Mouse (Mus musculus) C2C12 (cell line): Measurements from ENCODE around the gene Tnrc18. TPM values are rescaled to one million over a fixed set of nuclear protein-coding genes. Genes with fewer than 3 reads are reported as not detected.
A peak's percentile ranks its signal among the peaks of the same experiment; 100 is the strongest.

Source experiments
- H3K27me3 ChIP-seq: one replicate; pipeline ENCODE4 v1.6.1; 2011; ENCODE audit not compliant: control insufficient read depth, insufficient read depth, insufficient read length
- H3K36me3 ChIP-seq: one replicate; pipeline ENCODE4 v1.6.1; 2011; ENCODE audit not compliant: control insufficient read depth, insufficient read depth
- H3K4me3 ChIP-seq: one replicate; pipeline ENCODE4 v1.5.1; 2011; ENCODE audit warnings: mild to moderate bottlenecking, control low read depth; ENCODE audit not compliant: poor library complexity, insufficient read depth, severe bottlenecking
- H3K79me2 ChIP-seq: one replicate; pipeline ENCODE4 v1.6.1; 2011; ENCODE audit not compliant: control insufficient read depth, insufficient read depth
- H3K79me3 ChIP-seq: one replicate; pipeline ENCODE4 v1.6.1; 2011; ENCODE audit warnings: low read depth, control low read depth
- H3ac ChIP-seq: one replicate; pipeline ENCODE3; 2011; ENCODE audit warnings: low read depth; ENCODE audit not compliant: control insufficient read depth, insufficient read length
- CEBPB ChIP-seq: IDR thresholded peaks from one replicate; pipeline ENCODE4 v1.6.1; 2011; ENCODE audit warnings: low read depth, mild to moderate bottlenecking, control low read depth, moderate library complexity
- CTCF ChIP-seq: IDR thresholded peaks from one replicate; pipeline ENCODE4 v1.5.1; 2011; ENCODE audit not compliant: control insufficient read depth, insufficient read depth, insufficient read length
- FOSL1 ChIP-seq: IDR thresholded peaks from one replicate; pipeline ENCODE4 v1.8.0; 2011; ENCODE audit warnings: mild to moderate bottlenecking, low read length; ENCODE audit not compliant: poor library complexity, insufficient read depth, severe bottlenecking
- MAX ChIP-seq: IDR thresholded peaks from one replicate; pipeline ENCODE4 v1.6.1; 2011; ENCODE audit warnings: mild to moderate bottlenecking, control low read depth
- MYOD1 ChIP-seq: IDR thresholded peaks from one replicate; pipeline ENCODE4 v1.6.1; 2011; ENCODE audit warnings: low read depth; ENCODE audit not compliant: control insufficient read depth, insufficient read length
- MYOG ChIP-seq: IDR thresholded peaks from one replicate; pipeline ENCODE4 v1.6.1; 2011; ENCODE audit not compliant: control insufficient read depth, insufficient read length; ENCODE audit errors: extremely low read depth
- USF1 ChIP-seq: IDR thresholded peaks from one replicate; pipeline ENCODE4 v1.6.1; 2011; ENCODE audit warnings: low read depth, mild to moderate bottlenecking, control low read depth, moderate library complexity
- polyA plus RNA-seq: library from polyadenylated mRNA; unstranded; fragments of >200 nt; fragmentation: generic; extraction: Trizol; gene quantifications from one replicate; pipeline ENCODE4 v1.2.1, GENCODE M21; 2012; ENCODE audit warnings: missing spikeins

The Tnrc18 gene
- polyA plus RNA-seq, 1 experiment = 44.3 TPM

- Histone ChIP-seq H3K79me2 (no peaks in the 10 kb centered on the region), H3K36me3 (peaks cover 22% of the 10 kb centered on the region), H3K27me3 (no peaks in the 10 kb centered on the region), H3ac (no peak overlapping the region), H3K79me3 (no peaks in the 10 kb centered on the region), H3K4me3 (no peak overlapping the region)
- TF ChIP-seq USF1 (no peak), FOSL1 (no peak), CTCF (no peak), CEBPB (no peak), MYOD1 (no peak), MAX (no peak), MYOG (no peak)
These were observed 93.2 kb downstream of the Tnrc18 start for GRCm38 (mm10) chr5:142724265-142724664.

GRCm38 (mm10) chr5:142723520-142724133, 93.8 kb downstream of the Tnrc18 start:
- Histone ChIP-seq H3K79me2 (no peaks in the 10 kb centered on the region), H3K27me3 (no peaks in the 10 kb centered on the region), H3ac (no peak overlapping the region), H3K36me3 (peaks cover 16% of the 10 kb centered on the region), H3K79me3 (no peaks in the 10 kb centered on the region), H3K4me3 (no peak overlapping the region)
- TF ChIP-seq CTCF = peak; percentile 71
- TF ChIP-seq USF1 = no peak

- Histone ChIP-seq H3K79me2 (no peaks in the 10 kb centered on the region), H3ac (no peak overlapping the region), H3K27me3 (peaks cover 20% of the 10 kb centered on the region), H3K36me3 (no peaks in the 10 kb centered on the region), H3K4me3 (no peak overlapping the region), H3K79me3 (no peaks in the 10 kb centered on the region)
- TF ChIP-seq MYOG = no peak
- no peak for TF ChIP-seq CEBPB
- TF ChIP-seq MAX = no peak
- TF ChIP-seq CTCF = no peak
- TF ChIP-seq MYOD1 = no peak
- no peak for TF ChIP-seq USF1
- no peak for TF ChIP-seq FOSL1
These were observed 97.6 kb downstream of the Tnrc18 start for GRCm38 (mm10) chr5:142719897-142720296.

GRCm38 (mm10) chr5:142718486-142718885, 99.0 kb downstream of the Tnrc18 start:
- TF ChIP-seq USF1 (no peak), MYOD1 (no peak), FOSL1 (no peak), CEBPB (no peak), MAX (no peak), MYOG (no peak), CTCF (no peak)
- no peaks in the 10 kb centered on the region for H3K36me3 ChIP-seq
- peaks cover 23% of the 10 kb centered on the region for H3K27me3 ChIP-seq
- H3K4me3 ChIP-seq = no peak overlapping the region
- H3K79me2 ChIP-seq = no peaks in the 10 kb centered on the region
- no peak overlapping the region for H3ac ChIP-seq
- no peaks in the 10 kb centered on the region for H3K79me3 ChIP-seq

GRCm38 (mm10) chr5:142718037-142718436, 99.4 kb downstream of the Tnrc18 start:
- Histone ChIP-seq H3K36me3 (no peaks in the 10 kb centered on the region), H3ac (no peak overlapping the region), H3K27me3 (peaks cover 23% of the 10 kb centered on the region), H3K79me2 (no peaks in the 10 kb centered on the region), H3K4me3 (no peak overlapping the region), H3K79me3 (no peaks in the 10 kb centered on the region)
- peak; percentile 78 for TF ChIP-seq CTCF
- no peak for TF ChIP-seq CEBPB

- TF ChIP-seq MAX (no peak), CTCF (no peak), FOSL1 (no peak), USF1 (no peak)
- H3ac ChIP-seq = no peak overlapping the region
- H3K36me3 ChIP-seq = no peaks in the 10 kb centered on the region
These were observed 101.4 kb downstream of the Tnrc18 start for GRCm38 (mm10) chr5:142716056-142716455.

More at GRCm38 (mm10) chr5:142716056-142716455, 101.4 kb downstream of the Tnrc18 start:
- H3K79me3 ChIP-seq = no peaks in the 10 kb centered on the region
- H3K4me3 ChIP-seq = no peak overlapping the region
- no peaks in the 10 kb centered on the region for H3K79me2 ChIP-seq
- H3K27me3 ChIP-seq = peaks cover 23% of the 10 kb centered on the region
